Mouse (Mus musculus) gastrocnemius, postnatal 14 days (tissue): Measurements from ENCODE around the gene Ndufb3. TPM values are rescaled to one million over a fixed set of nuclear protein-coding genes. Genes with fewer than 3 reads are reported as not detected.
"Not testable (repeated sequence)": the region's sequence is repeated elsewhere in the genome, so short reads cannot be mapped to it uniquely, and the experiment has no call there.

Experiments
- DNase-seq: peaks from one replicate; pipeline ENCODE4 v3.0.0; 2021; ENCODE audit warnings: mixed read lengths
- intact Hi-C: fragments of 180-260 bp; cut with DNase I; formaldehyde crosslinking; loops from one replicate; pipeline ENCODE4 v1.15.1; 2025; ENCODE audit warnings: low total_unique reads
- long read RNA-seq, 2 experiments: library from polyadenylated mRNA; stranded (forward); transcript quantifications; one replicate each; pipeline ENCODE4 v2.0.0; 2021
- total RNA-seq, 2 experiments: library from RNA; stranded (reverse); gene quantifications; 2 replicates each; pipeline ENCODE4 v1.2.3; 2021

Gene Ndufb3
- total RNA-seq, result 100 to 1,000 TPM; 166 to 184 TPM
- long read RNA-seq, experiment 1, transcript Ndufb3-201 (3 exons, 763 nt), result major isoform, 177 of 449 reads
- long read RNA-seq, experiment 1, partial matches to known transcripts, result 271 of 449 reads
- long read RNA-seq, experiment 1, other reads (novel, unspliced or antisense), result 1 of 449 reads
- long read RNA-seq, experiment 2, transcript Ndufb3-201 (3 exons, 763 nt), result major isoform, 175 of 565 reads
- long read RNA-seq, experiment 2, partial matches to known transcripts, result 387 of 565 reads
- long read RNA-seq, experiment 2, other reads (novel, unspliced or antisense), result 3 of 565 reads

DNA sequence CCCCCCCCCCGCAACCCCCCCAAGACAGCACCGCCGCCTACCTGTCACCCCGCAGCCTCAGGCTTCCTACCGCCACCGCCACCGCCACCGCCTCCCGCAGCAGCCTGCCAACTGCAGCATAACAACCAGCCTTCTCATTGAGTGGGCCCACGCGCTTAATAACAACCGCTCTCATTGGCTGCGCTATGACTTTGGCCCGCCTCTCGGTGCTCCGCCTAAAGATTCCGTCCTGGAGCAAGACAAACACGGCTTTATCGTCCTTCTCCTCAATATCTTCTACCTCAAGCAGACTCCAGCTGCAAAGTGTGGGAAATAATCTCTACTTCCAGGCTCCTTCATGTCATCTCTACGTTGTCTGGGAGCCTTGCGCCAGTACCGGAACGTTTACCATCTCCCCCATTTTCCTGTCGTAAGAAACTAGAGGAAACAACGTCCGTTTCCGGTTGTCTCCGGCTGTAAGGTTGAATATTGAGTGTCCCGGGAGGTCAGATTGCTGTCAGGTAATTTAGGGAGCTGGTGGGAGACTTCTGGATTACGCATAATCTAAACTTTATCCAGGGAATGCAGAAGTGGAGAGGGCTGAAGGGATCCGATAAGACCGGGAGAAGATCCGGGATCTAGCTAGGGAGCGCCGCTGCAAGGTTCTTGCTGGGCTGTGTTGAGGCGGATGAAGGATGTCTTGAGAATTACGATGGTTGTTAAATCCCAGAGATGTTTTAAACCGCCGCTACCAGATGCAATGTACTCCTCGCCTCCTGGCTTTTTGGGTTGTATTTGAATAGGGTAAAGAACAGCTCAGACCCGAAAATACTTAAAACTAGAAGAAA, at the start of gene Ndufb3, which contains the start of gene Fam126b:
Ndufb3 (plus strand) TSS at position 214 of the 827 bp plus-strand sequence.
Fam126b (minus strand) TSS at position 153 of the 827 bp plus-strand sequence.
- intact Hi-C loops, result no loop called here
- DNase-seq, result peak; percentile 90

DNA sequence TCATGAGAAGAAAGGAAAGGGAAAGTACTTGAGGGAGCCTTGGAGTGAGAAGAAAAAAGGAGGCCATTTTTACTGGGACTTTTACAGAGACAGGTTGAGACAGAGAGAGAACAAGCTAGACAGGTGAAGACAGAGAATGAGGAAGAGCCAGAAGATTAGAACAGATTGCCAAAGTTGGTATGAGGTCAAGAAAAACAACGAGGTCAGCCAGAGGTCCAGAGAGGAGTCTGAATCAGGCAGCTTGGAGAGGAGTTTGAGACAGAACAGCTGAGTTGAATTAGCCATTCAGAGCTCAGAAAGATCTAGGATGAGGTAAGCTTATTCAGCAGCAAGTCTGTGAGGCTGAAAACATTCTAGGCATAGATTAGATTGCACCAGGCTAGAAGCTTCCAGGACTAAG, 44.8 kb upstream of the Ndufb3 start:
- intact Hi-C loops, result no loop called here
- no peak for DNase-seq

DNA sequence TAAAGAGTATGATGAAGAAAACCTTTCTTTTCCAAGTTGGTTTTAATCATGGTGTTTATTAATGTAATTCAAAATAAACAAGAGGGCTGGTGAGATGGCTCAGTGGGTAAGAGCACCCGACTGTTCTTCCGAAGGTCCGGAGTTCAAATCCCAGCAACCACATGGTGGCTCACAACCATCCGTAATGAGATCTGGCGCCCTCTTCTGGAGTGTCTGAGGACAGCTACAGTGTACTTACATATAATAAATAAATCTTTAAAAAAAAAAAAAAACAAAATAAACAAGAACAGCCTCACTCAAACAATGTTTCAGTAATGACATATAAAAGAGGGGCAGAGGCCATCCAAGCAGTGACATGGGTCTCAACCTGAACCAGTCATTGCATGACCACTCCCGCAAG, 25.8 kb upstream of the Ndufb3 start:
- DNase-seq, intact Hi-C loops: not testable (repeated sequence)

DNA sequence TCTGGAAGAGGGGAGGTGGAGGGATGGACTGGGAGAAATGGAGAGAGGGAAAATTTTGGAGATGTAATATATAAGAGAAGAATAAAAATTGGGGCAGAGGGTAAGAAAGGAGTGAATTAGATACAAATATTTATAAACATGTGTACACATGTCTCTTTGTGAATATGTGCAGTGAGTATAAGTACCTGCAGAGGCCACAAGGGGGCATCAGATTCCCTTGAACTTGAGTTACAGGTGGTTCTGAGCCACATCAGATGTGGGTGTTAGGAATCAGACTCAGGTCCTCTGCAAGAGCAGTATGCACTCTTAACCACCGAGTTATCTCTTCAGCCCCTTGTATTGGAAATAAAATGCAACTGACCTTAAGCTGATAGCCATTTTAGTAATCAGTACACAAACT, 23.7 kb upstream of the Ndufb3 start:
- DNase-seq, result peak; percentile 19
- intact Hi-C loops, result no loop called here

DNA sequence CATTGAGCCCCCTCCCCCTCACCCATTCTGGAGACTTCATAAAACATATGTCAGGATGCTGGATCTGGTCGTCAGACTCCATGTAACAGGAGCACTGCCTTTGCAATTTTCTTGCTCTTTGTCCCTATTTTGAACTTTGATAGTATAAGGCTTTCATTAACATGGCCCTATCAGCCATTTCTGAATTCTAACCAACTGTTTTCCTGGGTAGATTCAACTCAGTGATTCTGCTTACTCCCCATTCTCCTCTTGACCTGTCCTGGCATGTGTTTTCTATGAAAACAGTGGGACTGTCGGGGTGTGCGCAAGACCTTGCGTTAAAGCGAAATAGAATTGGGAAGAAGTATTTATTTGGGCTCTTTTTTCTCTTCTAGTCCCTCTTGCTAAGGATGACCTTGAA, 21.2 kb upstream of the Ndufb3 start:
- intact Hi-C loops, result no loop called here
- DNase-seq, result no peak

DNA sequence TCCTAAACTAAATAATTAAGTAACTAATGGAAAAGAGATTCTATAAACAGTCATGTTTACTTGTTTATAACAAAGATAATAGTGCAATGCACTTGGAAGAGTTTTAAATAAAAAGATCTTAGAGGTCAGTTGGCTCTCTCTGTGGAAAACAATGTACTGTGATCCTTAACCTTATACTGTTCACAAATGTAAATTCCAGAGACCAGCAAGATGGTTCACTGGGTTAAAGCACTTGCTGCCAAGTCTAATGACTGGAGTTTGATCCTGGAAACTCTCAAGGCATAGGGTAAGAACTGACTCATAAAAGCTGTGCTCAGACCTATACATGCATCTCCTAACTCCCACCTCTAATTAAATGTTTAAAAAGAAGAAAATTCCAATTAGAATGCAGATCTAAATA, 19.6 kb upstream of the Ndufb3 start:
- intact Hi-C loops, result no loop called here

DNA sequence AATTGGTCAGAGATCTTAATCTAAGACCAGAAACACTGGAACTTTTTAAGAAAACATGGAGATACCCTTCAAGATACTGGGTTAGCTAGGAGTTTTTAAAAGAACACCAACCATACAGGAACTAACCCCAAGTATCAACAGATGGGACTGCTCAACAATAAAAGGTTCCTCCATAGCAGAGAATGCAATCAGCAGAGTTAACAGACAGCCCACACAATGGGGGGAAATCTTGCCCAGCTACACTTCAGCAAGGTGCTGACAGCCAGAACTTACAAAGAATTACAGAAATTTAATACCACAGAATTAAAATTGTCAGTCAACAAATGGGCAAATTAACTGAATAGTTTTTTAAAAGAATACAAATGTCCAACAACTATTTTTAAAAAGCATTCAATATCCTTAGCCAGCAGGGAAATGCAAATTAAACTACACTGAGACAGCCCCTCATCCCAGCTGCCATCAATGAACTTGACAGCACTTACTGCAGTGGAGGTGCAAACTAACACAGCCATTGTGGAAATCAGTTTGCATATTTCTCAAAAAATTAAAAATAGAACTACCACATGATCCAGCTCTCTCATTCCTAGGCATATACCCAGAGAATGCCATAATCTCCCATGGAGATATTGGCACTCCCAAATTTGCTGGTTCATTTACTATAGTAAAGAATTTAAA, 17.6 kb upstream of the Ndufb3 start:
- intact Hi-C loops, result no loop called here
- DNase-seq, result no peak

More for the DNA sequence above, 19.6 kb upstream of the Ndufb3 start:
- DNase-seq, result no peak

DNA sequence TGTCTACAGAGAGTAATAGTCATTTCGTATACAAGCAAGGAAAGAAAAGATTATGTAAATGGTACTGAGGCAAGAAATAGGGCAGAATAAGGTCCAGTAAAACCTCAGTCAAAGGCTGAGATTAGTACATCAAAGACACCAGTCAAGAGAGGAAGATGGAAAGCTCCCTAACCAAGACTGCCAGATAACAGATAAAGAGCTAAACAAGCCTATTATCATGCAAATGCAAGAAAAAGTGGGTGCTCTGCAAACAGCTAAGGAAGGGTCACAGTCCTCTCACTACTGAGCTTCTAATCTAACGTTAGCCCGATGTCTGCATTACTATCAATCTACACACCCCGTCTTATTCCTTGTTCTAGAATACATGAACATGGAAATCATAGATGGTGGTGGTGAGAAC, 15.7 kb upstream of the Ndufb3 start:
- no peak for DNase-seq
- intact Hi-C loops, result no loop called here

DNA sequence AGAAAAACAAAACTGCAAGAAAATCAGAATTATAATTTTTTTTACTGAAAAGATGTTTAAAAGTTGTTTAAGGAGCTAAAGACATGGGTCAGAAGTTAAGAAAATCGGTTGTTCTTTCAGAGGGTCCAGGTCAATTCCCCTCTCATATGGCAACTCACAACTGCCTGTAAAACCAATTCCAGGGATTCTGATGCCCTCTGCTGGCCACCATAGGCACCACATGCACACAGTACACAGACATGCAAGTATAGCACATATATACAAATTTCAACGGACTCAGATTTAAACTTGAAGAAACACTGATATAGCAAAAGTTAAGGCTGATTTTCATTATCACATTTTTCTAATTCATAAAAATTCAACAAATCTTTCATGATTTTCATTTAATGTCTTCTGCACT, 7.0 kb upstream of the Ndufb3 start:
- intact Hi-C loops, result no loop called here
- no peak for DNase-seq

DNA sequence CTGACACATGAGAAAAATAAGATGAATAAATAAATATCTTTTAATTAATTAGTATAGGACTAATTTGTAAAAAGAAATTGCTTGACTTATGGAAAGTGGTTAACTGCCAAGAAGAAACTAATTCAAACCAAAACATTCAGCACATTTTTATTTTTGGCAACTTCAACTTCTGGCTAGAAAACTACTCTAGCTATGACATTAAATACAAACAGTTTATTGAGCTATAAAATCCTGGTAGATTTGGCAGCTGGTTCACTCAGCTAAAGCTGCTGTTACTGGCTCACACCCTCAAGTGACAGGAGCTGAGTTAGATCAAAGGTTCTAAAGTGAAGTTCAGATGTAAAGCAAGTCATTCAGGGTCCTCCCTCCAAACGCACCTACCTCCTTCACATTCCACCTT, 3.6 kb upstream of the Ndufb3 start:
- no peak for DNase-seq
- intact Hi-C loops, result no loop called here

DNA sequence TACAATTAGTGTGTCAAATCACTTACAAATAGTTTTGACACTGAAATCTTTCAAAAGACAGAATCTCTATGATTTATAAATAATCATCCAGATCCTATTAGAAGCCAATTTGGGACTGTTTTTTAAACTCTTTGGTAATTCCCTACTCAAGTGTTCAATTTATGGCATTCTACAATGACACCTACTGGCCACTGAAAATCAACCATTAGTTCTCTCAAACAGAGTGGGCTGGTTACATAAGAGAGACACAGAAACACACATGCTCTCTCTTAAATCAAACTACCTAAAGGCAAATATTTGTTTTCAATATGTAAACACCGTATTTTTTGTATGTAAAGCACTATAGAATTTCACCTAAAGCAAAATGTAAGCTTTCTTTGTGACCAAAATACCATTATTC, 1.9 kb upstream of the Ndufb3 start:
- no peak for DNase-seq
- intact Hi-C loops, result no loop called here

DNA sequence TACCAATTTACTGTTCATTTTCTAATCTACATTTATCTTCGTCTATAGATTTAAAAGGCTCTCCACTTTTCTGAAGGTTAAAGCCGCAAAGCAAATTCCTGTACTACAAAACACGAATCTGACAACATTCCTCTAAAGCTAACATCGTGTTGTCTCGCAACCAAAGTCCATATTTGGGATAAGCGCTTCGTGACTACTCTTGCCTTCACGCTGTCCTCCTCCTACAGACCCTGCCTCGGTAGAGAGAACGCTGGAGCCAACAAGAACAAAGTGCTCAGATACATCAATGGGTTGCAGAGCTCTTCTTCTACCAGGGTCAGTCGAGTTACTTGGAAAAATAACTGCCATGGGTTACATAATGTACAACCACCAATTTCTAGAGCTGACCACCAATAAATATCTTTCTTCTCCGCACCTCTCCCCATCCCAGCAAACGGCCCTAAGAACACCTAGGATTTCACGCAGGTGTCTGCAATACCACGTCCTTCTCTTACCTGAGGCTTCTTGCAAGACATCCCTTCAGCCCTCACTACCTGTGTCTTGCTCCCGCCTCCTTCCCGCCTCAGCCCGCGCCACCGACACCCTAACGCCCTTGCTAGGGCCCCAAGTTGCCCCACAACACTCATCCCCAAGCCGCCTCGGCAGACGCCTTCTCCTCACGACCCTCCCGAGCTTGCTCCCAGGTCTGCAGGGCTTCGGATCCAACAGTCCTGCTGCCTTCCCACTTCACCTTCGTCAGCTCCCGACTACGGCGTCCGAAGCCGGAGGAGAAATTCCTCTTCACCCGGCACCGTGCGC, 612 bp upstream of the Ndufb3 start:
- no peak for DNase-seq
- intact Hi-C loops, result no loop called here

DNA sequence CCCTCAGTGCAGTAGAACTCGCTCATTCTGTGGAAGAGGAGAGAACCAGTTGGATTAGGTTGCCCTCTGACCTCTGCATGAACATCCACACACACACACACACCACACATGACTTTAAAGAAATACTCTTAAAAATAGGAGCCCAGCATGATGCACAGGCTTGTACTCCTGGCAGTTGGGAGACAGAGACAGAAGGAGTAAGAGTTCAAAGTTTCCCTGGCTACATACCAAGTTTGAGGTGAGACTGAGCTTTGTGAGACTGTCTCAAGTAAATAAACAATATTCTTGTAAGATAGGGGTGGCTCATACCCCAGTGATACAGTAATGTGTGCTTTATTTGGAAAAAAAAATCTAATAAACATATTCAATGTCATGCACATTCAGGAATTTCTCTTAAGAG, 1.3 kb downstream of the Ndufb3 start:
- DNase-seq, result no peak

DNA sequence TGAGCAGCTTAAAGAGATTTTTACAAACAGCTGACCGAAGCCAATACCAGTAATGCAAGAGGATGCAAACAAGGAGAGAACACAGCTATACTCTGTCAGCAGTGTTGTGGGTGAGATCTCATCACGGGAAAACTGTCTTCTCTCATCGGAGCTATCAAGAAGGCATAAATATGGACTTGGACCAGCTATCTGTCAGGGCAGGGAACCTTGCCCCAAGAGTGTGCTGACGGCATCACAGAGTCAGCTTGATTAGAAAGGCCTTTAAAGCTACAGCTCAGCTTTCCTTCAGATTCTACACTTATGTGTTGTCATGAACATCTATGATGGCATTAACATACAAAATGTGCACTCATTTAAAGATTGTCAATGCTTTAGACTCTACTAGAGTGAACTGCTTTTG, 16.5 kb downstream of the Ndufb3 start:
- intact Hi-C loops, result no loop called here

More for the DNA sequence above, 1.3 kb downstream of the Ndufb3 start:
- intact Hi-C loops, result no loop called here

DNA sequence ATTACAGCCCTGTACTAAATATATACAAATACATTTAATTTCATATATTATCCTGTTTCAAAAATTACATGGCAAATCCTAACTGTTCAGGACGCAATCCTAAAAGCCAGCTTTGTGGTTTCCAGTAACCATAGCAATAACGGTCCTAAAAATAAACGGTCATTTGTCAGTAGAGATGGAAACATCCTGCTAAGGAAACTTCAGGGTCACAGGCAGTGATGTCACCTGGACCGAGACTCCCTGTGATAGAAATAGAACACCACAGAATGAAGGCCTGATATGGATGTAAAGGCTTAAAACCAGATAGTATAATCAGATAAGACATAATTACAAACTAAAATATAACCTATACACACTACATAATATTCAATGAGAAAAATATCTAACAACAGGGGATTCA, 17.6 kb downstream of the Ndufb3 start:
- intact Hi-C loops, result no loop called here
- no peak for DNase-seq

More for the DNA sequence above, 16.5 kb downstream of the Ndufb3 start:
- DNase-seq, result no peak

DNA sequence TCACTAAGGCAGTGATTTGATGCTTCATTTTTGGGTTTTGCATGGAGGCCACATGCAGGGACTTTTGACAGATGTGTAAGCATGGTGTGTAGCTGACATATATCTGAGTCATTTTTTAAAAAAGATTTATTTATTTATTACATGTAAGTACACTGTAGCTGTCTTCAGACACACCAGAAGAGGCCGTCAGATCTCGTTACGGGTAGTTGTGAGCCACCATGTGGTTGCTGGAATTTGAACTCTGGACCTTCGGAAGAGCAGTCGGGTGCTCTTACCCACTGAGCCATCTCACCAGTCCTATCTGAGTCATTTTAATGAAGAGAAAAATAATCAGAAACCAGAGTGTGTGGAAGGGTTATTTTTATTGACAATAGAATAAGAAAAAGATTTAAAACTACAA, 23.4 kb downstream of the Ndufb3 start:
- DNase-seq, intact Hi-C loops: not testable (repeated sequence)

DNA sequence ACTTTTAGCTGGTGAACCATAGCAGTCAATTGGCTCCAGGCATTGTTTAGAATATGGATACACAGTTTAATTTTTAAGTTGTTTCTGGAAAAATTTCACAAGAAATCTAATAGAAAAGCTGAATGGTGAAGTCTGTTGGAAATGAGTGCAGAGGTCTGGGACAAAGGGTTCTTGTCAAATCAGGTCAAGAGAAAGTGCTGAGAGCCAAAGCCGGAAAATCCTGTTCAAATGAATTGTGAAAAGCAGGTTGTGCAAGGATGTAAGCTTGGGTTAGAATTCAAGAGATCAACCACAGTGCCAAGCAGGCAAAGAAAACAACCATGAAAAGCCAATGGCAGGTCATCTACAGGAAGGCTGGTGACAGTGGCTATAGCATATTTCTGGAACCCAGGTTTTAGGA, 24.0 kb downstream of the Ndufb3 start:
- intact Hi-C loops, result no loop called here

DNA sequence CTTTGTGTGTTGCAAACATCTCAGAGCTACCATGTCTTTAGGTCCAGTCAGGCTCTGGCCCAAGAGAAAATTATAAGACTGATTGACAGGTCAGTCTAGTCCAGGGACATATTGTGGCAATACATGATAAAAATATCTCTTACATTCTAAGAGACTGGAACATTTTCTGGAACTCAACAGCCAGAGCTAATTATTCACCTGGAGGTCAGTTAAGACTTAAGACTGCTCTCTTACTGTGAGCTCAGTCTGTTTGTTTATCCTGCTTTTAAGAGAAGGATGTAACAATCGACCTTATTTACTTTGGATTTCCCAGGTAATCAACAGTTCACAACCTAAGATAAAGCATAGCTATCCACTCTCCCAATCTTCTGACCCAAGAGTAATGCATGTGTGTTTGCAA, 24.4 kb downstream of the Ndufb3 start:
- DNase-seq, result no peak
- intact Hi-C loops, result no loop called here

More for the DNA sequence above, 24.0 kb downstream of the Ndufb3 start:
- no peak for DNase-seq

DNA sequence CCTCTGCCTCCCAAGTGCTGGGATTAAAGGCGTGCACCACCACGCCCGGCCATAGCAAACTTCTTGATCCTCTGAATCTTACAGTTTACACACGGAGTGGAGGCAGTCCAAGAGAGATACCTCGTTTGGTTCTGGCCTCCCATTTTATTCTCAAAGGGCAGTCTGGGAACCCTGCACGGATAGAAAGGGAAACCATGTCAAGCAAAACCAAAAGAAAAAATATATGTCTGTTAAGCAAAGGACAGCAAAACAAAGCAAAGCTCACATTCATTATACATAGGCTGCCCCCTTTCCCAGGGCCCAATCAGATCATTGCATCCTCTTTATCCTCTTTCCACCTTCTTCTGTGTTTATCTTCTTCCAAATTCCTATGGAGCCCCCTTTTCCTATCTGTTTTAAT, 27.6 kb downstream of the Ndufb3 start:
- DNase-seq, result no peak
- intact Hi-C loops, result no loop called here

DNA sequence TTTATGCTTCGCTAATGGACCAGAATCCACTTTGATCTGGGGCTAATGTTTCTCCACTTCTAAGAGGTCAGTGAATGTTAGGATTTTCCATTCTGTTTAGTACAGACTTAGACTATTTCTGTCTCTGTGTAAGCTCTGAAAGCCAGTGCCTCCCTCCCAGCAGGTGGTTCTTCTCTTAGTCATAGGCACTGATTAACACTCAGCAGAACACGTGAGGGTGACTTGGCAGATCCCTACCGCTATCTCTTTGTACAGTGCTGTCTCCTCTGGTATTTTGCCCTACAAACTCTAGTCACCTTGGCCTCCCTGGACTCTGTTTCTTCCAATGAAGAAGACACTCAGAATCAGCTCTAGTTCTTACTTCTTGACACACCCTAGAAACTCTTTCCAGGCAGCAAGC, 28.2 kb downstream of the Ndufb3 start:
- intact Hi-C loops, result no loop called here
- no peak for DNase-seq
